Mouse (Mus musculus) heart, postnatal 10 days (tissue): ENCODE measurements at regions not wholly inside any gene's neighbourhood (a gene's known extent, or its start where the extent isn't known, plus 50 kb on each side); places are given as distances from the start of the nearest gene placed in this dataset.
"Not testable (repeated sequence)": the region's sequence is repeated elsewhere in the genome, so short reads cannot be mapped to it uniquely, and the experiment has no call there.

Source experiments
- DNase-seq, 2 experiments: peaks; one replicate each; pipeline ENCODE4 v3.0.0; 2021
- intact Hi-C: fragments of 180-260 bp; cut with DNase I; formaldehyde crosslinking; loops from one replicate; pipeline ENCODE4 v1.15.1; 2025

DNA sequence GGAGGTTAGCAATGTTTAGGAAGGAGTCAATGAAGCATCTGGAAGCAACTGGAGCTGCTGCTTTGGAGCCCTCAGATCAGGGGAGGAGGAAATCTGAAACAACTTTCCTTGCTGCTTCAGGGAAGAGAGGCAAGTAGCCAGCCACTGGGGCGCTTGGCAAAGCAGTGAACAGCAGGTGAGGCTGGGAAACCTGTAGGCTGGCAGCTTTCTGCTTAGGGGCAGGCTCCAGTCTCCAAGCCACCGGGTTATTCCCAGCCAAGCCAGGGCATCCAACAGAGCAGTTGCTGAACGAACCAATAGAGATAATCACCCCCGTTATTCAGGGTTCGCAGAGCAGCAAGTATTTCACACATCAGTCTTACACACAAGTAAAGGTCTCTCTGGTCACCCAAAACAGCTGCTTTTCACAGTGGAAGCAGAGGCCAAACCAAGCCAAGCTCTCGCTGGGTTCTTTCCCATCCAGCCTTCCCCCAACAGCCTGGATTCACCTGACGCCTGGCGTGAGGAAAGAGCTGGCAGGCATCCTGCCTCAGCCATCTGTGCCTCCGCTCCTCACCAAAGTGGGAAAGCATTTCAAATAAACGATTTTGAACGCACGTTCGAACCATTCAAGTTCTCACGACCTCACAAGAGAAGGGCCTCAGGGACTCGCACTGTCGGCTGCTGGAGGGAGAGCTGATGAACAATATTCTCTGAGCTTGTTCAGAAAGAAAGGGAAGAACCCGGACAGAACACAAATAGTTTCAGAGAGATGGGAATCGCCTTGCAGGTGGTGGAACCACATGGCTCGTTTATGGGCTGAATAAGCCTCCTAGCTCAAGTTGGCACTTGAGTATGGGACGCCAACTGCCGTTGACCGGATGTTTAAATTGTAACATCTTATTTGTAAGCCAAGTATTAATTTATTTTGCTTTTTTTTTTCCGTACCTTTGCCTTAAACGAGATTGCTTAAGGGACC lies 454.8 kb upstream of the Jmjd1c start:
- intact Hi-C loops: no loop called here
- no peak for DNase-seq

DNA sequence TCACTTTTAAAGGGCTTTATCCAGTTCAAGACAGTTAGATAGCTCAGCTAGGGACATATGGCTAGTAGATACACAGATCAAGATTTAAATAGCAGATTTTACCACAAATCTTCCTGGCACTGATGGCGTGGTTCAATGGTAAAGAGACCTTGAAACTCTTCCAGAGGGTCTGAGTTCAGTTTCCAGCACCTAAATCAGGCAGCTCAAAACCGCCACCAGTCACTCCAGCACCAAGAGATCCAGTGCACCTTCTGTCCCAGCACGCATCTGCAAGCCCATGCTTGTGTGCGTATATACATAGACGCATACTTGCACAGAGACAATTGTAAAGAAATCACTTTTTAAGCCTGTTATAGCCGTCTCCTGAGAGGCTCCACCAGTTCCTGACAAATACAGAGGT lies 454.0 kb upstream of the Jmjd1c start:
- no peak for DNase-seq
- intact Hi-C loops: no loop called here

- intact Hi-C loops: no loop called here
- no peak for DNase-seq
These were observed 452.8 kb upstream of the Jmjd1c start for GRCm38 (mm10) chr10:66643160-66643559.

- peak; percentile 25 to 30 for DNase-seq
- intact Hi-C loops: no loop called here
These were observed 438.4 kb upstream of the Jmjd1c start for GRCm38 (mm10) chr10:66657520-66657919.

DNA sequence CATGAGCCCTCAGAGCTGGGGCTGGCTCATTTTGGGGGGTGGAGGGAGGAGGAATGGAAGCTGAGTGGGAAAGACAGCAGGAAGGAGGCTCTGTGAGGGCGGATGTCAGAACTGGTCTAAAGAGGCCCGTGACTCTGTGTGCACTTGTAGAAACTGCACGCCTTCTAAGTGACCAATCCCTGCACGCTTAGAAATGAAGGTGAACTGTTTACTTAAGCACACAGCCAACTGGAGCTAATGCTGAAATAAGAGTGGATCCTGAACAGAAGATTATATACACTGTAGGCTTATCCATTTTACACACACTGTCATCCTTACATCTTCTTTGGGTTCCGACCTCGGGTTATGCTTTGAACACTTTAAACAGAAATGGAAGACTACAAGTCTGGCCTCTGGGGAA lies 412.8 kb upstream of the Jmjd1c start:
- DNase-seq: no peak
- intact Hi-C loops: no loop called here

GRCm38 (mm10) chr10:66689196-66689595 lies 406.7 kb upstream of the Jmjd1c start:
- intact Hi-C loops: not testable (repeated sequence)
- peak in 1 of 2 experiments; percentile 3 for DNase-seq

DNA sequence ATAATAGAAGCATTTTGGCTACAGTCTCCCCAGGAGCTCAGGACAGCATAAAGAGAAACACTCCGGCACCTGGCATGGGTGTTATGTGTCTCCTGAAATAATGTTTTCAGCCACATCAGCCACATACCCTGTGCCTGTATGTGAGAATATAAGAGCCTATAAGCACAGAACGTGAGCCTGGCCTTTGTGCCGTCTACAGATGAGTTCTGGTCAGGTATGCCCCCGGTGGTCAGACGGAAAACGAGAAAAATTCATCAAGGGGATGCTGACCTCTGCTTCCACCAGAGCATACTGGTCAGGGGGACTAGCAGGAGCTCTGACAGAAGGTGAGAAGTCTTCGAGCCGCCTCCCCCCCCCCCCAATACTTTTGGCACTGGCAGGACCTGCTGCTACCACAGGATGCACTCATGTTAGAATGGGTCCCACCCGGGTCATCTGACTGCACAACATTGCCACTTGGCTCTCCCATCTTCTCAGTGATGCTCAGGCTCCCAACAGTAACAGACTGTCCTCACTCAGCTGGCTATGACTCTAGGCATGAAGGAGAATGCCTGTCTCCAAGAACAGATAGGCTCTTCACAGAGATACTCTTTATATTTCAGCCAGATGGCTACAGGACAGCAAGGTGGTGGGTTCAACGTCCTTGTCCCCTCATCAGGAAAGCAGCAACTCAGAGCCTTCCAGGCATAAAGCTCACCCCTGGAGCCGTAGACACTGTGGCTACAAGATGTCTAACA lies 401.2 kb upstream of the Jmjd1c start:
- no peak for DNase-seq
- intact Hi-C loops: no loop called here

GRCm38 (mm10) chr10:66714926-66715325 lies 381.0 kb upstream of the Jmjd1c start:
- DNase-seq, intact Hi-C loops: not testable (repeated sequence)

GRCm38 (mm10) chr10:66717909-66718308 lies 378.0 kb upstream of the Jmjd1c start:
- intact Hi-C loops: no loop called here
- DNase-seq: peak in 1 of 2 experiments; percentile 11

GRCm38 (mm10) chr10:66719796-66720195 lies 376.1 kb upstream of the Jmjd1c start:
- intact Hi-C loops: no loop called here
- no peak for DNase-seq

DNA sequence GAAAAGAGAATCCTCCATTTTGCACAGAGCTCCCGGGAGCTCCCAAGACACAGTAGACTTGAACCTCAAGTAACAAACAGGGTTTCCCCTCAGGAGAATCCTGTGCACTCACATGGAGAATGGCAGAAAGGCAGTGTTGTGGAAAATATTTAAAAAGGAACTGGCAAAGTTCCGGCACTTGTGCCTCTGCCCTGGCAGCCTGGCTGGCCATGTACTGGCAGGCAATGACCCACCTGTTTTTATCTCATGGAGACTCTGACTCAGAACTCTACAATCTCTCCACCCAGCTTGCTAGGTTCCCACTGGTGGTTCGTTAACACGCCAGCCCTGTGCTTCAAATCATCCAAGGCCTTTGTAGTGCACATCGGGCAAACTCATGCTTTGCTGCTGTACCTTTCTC lies 362.3 kb upstream of the Jmjd1c start:
- DNase-seq: no peak
- intact Hi-C loops: no loop called here

- intact Hi-C loops: no loop called here
- peak; percentile 16 to 36 for DNase-seq
These were observed 361.1 kb upstream of the Jmjd1c start for GRCm38 (mm10) chr10:66734853-66735252.

DNA sequence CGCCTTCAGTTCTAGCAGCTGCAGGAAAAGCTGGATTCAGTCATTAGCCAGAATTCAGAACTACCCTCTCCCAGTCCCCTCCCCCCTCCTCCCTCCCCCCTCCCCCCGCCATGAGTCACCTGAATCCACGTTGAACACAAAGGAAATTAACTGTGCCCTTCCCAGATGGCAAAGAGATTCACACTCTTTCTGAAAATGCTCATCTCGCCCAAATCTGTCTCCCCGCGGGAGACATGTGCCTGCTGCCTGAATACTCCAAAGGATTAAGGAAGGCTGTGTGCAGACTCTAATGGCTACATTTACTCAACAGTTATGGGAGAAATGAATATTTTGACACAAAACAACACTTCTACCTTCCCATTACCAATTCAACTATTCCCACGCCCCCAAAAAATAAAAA lies 356.9 kb upstream of the Jmjd1c start:
- intact Hi-C loops: no loop called here
- no peak for DNase-seq

DNA sequence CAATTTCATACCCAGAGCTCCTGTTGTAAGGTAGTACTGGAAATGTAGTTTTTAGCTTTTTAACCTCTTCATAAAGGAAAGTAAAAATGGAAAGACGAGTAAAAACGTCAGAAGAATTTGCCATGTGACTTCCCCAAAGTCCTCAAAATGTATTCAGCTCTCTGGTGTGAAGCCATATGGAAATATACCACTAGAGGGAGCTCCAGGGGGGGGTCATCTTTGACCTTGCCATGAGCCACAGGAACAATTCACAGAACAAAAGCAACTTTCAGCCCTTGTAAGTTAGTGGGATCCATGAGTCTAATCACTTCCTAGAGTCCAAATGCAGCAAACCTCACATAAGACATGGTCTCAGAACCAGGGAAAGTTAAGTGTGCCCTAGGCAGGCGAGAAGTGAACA lies 354.1 kb upstream of the Jmjd1c start:
- intact Hi-C loops: loop anchor here (1.0 kb wide), 1 partner anchor 65 kb away; no protein-coding TSS in a partner anchor
- DNase-seq: peak; percentile 31 to 53

DNA sequence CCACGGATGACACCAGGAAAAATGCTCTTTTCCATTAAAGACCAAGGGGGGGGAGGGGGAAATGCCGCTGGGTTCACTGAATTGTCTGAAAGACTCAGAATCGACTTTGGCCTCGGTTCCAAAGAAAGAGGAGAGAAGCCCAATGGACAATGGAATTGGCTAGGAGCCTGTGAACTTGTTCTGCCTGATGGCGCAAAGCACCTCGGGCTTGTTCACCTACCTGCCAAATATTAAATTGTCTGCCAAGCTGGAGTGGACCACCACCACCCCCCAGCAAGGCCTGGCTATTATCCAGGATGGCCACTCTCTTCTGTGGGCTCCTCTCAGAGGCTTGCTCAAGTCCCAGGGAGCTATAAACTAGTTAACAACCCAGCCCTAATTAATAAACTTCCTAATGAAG lies 352.7 kb upstream of the Jmjd1c start:
- intact Hi-C loops: no loop called here

DNA sequence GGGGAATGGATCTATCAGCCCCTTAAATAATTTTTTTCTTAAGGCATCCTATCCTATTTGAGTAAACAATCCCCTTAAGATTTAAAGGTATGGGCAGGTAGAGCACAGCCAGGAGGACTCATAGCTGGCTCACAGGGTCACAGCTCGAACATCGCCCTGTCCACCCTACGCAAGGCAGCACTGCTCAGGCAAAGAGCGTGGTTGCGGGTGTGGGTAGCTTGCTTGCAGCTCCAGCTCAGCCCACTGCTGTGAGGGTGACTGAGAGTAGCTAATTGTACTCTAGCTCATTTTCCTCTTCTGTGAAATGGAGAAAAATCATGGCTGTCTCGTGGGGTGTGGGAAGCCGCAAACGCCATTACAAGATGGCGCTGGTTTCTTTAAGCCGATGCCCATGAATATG lies 350.1 kb upstream of the Jmjd1c start:
- intact Hi-C loops: no loop called here
- DNase-seq: no peak

More for the DNA sequence above, 352.7 kb upstream of the Jmjd1c start:
- DNase-seq: no peak

DNA sequence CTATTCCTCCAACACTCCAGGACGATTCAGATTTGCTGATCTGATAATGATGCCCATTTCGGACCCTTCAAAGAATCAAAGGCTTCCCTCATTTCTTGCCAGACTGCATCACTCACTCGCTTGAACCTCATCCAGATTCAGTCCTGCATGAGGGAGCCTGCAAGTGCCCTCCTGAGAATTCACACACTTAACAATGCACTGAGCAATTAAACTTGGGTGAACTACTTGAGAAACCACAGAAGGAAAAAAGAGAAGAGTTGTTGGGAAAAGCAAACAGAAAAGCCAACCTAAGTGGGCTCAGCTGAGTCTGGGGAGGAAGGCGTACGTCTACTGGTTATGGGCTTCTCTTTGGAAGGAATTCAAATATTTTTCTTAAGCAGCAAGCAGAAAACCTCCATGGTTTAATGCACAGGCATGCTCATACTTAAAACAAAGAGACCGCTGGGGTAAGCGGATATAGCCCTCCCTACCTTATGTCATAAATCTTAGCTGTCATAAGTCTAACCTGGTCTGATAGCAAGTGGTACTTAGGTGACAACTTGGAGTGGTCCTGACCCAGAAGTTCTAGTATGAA lies 343.6 kb upstream of the Jmjd1c start:
- no peak for DNase-seq
- intact Hi-C loops: no loop called here

DNA sequence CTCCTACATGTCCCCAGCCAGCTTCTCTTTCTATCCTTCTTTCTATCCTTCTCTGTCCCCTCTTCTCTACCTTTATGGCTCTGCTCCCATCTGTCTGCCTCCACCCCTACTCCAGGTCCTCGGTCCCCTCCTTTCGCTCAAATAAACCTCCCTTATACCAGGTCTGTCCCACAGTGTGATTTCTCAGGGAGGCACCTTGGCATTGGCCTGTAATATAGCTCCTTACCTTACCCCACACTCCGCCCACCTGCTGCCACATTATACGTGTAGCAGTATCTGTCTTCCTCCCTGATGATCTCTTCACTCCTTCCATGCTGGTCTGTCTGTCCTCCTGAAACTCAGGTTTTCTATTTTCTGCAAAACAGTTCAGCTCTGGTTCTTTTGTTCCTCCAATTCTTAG lies 339.1 kb upstream of the Jmjd1c start:
- intact Hi-C loops: no loop called here
- DNase-seq: no peak

DNA sequence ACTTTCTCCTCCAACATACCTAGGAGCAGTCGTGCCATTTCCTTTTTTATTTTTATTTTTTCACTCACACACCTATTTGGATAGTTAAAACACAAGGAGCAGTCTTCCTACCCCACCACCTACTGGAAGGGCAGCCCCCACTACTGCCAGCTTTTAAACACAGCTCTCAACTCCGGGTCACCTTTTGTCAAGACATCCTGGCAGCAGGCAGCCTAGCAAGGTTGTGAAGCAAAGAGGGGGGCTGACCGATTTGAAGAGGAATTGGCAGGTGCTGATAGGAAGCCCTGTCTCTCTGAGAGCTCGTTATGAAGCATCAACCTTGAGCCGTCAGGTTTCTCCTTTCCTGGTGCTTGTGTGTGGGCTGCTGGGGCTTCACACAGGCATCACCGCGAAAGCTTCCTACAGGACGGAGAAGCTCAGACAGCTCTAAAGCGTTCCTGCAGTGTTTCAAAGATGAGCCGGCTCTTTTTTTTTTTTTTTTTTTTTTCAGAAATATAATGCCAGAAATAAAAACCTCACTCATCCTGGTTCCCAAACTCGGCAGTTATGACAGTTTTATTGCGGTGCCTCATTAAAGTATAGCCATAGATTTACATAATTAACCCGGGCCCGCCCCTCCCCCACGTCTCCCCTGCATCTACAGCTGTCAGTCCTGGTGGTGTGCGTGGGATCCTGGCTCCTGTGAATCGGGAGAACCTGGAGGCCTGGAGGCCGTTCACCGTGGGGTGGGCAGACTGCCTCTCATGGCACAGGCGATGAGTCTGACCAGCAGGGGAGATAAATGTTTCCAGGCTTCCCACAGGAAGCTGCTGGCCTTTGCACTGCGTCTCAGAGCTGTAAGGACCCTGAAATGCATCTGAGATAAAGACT lies 325.5 kb upstream of the Jmjd1c start:
- intact Hi-C loops: no loop called here
- DNase-seq: no peak

DNA sequence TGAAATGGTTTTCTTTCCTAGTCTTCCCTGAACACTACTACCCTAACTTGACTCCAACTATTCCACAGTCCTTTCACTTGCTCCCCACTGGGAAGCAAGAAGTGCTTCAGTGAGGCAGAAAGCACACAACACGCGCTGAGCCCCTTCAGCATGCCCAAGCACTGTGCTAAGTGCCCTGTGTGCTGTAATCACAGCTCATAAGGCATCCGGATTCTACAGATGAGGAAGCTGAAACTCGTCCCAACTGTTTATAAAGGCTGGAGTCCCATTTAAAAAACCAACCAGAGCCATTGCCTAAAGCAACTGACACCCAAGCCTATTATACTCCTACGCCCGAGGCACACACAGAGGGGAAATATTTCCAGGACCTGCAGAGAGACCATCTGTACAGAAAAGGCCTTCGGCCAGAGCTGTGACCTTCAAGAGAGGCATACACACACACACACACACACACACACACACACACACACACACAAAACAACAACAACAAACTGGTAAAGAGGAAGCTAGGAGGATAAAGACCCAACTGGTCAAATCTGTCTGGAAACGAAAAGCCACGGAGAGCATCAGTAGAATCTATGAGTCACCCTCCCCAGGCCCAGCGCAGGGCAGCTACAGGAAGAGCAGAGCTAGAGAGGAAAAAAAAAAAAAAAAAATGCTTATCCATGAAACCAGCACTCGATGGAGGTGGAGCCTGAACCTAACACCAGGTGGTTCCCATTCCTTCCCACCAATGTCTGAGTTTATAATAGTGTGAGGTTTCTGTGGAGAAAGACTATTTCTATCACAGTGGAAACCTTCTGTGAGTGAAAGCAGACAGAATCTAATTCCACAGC lies 315.4 kb upstream of the Jmjd1c start:
- DNase-seq: no peak
- intact Hi-C loops: no loop called here
